Mouse (Mus musculus): ENCODE measurements at regions not wholly inside any gene's neighbourhood (a gene's known extent, or its start where the extent isn't known, plus 50 kb on each side); places are given as distances from the start of the nearest gene placed in this dataset.

DNA sequence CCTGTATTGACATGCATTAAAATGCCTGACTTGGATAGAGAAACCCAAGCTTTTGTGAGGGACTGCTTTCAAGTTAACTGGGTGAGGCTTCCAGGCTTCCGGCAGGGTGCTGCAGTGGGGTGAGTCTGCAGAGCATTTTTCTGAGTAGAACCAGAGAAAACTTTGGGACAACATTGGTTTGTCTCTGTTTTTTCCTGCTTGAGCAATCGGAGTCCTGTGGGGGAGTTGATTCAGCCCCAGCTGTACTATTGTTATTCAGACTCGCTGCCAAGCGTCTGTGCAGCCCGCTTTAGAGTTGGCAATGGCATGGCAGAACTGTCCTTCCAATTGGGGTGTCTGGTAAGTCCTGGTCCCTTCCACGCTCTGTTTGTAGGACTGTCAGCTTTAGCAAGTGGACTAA is 204.8 kb upstream of the P2ry1 start:
- TF ChIP-seq CTCF (IDR thresholded peaks at IDR 0.05; ENCODE audit: low read depth), result no peak
- TF ChIP-seq EP300 (IDR thresholded peaks at IDR 0.05; ENCODE audit: low read depth), result no peak
